Mouse (Mus musculus) urinary bladder, postnatal 14 days (tissue): ENCODE data around the gene Mtx1.

Source experiments
- DNase-seq: peaks from one replicate; pipeline ENCODE4 v3.0.0; 2021; ENCODE audit warnings: low spot score

The Mtx1 gene

GRCm38 (mm10) chr3:89214681-89215411 lies 12.0 kb downstream of the Mtx1 start, which contains the start of gene Thbs3:
Gene Thbs3 (plus strand): TSS chr3:89215180.
- DNase-seq, result no peak

- DNase-seq, result peak; percentile 93
Observed at GRCm38 (mm10) chr3:89213803-89214530, 12.9 kb downstream of the Mtx1 start.

DNA sequence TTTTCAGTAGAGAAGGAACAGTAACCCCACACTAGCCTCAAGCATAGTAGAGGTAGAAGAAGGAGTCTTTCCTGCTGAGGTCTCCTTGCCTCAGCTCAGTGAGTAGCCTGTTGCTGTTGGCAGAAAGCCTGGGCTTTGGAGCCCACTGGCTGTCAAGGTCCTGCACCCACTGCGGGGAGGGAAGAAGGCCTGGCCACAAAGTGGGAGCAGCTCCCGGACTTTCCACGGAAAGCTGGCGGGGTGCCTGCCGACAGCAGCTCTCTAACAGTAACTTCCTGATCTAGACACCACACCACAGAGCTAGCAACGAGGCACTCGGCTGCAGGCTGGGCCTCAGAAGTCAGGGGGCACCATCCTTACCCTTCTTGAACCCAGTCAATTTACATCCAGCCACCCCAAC lies 16.2 kb downstream of the Mtx1 start:
- no peak for DNase-seq

DNA sequence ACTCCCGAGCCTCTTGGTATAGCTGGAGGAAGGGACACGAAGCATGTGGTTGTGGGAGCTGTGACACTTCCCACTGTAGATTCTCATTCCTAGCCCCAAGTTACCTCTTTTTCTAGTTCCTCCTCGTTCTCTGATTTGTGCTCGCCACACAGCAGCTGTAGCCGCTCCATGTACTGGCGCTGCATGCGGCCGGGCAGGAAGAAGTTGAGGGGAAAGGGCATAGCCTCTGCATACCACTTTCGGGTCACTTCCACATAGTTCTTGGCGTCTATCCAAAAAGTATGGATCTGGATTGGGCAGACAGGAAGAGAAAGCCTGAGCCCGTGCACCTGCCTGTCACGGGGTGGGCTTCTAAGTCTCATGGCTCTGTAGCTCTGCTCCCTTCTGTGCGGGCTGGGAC lies 16.7 kb downstream of the Mtx1 start:
- no peak for DNase-seq

- DNase-seq, result no peak
Observed at GRCm38 (mm10) chr3:89209731-89210130, 17.2 kb downstream of the Mtx1 start.

GRCm38 (mm10) chr3:89208736-89209135 lies 18.2 kb downstream of the Mtx1 start:
- DNase-seq, result no peak

DNA sequence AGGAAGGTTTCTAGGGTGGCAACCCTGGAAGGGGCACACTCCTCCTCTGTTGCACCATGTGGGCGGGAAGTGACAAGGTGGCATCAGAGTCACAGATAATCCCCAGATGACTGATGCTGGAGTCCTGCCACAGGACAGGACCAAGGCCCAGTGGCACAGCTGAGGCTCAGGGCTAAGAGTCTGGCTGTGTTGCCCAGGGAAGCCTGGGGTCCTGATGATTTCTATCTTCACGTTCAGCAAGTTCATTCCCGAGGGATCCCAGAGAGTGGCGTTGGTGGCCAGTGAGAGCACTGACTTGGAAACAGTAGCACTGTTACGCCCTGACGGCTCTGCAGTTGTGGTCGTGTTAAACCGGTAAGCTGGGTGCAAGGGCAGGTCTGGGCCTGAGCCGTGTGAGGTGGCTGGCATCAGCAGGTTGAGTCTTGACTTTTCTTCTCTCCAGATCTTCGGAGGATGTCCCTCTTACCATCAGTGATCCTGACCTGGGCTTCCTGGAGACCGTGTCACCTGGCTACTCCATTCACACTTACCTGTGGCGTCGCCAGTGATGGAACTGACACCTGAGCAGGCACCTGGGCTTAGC lies 18.7 kb downstream of the Mtx1 start:
- DNase-seq, result peak; percentile 70

DNA sequence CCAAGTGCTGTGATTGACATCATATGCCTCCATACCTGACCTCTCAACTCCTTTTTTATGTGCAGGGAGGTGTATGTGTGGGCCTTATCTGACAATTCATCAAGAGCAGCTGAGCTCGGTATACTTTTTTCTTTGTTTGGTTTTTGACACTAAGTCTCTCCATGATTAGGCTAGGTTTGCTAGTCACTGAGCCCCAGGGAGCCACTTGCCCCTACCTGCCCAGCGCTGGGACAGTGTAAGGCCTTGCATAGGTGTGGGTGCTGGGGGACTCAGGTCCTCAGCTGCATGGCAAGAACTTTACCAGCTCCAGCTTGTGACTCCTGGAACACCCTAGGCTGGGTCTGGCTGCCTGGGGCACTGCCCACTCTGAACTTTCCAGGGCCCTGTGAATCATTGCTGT lies 20.2 kb downstream of the Mtx1 start:
- DNase-seq, result no peak

GRCm38 (mm10) chr3:89206079-89206478 lies 20.8 kb downstream of the Mtx1 start:
- DNase-seq, result no peak

GRCm38 (mm10) chr3:89203142-89203514 lies 23.8 kb downstream of the Mtx1 start:
- DNase-seq, result no peak

GRCm38 (mm10) chr3:89202253-89203141 lies 24.4 kb downstream of the Mtx1 start, which contains the start of gene Gba:
Gene Gba (plus strand): TSS chr3:89202928.
- peak; percentile 83 for DNase-seq

GRCm38 (mm10) chr3:89199839-89200238 lies 27.0 kb downstream of the Mtx1 start:
- DNase-seq, result no peak

GRCm38 (mm10) chr3:89195979-89196877 lies 30.7 kb downstream of the Mtx1 start:
- DNase-seq, result peak; percentile 89

- no peak for DNase-seq
Observed at GRCm38 (mm10) chr3:89193853-89194252, 33.0 kb downstream of the Mtx1 start.

GRCm38 (mm10) chr3:89193351-89193750 lies 33.5 kb downstream of the Mtx1 start:
- no peak for DNase-seq

- no peak for DNase-seq
Observed at GRCm38 (mm10) chr3:89190436-89190835, 36.5 kb downstream of the Mtx1 start.

GRCm38 (mm10) chr3:89188478-89188875 lies 38.4 kb downstream of the Mtx1 start:
- DNase-seq, result no peak

DNA sequence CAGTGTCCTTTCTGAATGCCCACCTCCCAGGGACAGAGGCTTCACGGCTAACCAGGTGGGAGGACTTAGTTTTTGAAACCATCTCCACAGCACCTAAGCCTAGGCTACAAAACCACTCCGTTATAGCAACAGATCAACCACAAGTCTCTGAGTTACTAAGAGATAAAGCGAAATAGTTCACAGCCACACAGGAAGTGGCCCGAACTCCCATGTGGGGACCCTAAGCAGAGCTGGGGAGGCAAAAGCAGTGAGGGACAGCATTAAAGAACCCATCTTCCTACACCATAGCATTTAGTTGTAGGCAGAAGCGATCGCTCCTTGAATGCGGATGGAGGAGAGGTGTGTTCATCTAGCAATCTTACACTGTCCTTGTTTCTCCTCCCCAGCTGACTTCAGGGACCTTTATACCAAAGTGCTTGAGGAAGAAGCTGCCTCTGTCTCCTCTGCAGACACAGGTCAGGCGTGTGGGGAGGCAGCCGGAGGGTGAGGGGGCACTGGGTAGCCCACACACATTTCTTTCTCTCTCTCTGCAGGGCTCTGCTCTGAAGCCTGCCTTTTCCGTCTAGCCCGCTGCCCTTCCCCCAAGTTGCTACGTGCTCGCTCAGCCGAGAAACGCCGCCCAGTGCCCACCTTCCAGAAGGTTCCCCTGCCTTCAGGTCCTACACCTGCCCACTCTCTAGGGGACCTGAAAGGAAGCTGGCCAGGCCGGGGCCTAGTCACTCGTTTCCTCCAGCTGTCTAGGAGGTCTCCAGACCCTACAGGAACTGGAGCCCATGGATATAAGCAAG lies 39.0 kb downstream of the Mtx1 start:
- DNase-seq, result no peak

GRCm38 (mm10) chr3:89187197-89187596 lies 39.7 kb downstream of the Mtx1 start:
- DNase-seq, result no peak

DNA sequence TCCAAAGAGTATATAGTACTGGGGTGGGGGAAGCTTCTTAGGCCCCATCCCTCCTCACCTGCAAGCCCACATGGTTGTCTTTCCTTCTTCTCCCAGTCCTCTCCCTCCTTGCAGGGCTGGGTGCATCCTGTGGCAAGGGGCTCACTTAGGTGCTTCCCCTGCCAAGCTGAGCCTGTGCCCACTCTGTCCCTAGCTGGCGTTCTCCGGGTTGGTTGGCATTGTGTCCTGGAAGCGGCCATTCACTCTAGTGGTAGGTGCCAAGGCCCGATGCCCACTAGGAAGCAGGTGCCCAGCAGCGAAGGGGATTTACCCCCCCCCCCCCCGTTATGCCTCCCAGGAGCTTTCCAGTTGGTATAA lies 43.0 kb downstream of the Mtx1 start:
- DNase-seq, result no peak
